Mouse (Mus musculus) liver, embryonic 11.5 days (tissue): ENCODE results near the gene Gpc5. TPM values are rescaled to one million over a fixed set of nuclear protein-coding genes. Genes with fewer than 3 reads are reported as not detected.
A peak's percentile ranks its signal among the peaks of the same experiment; 100 is the strongest.

Experiments
- ATAC-seq: fragments of 200-750 bp; cut with Nextera tagmentation; replicated peaks from 2 replicates; pipeline ENCODE4 v1.8.0; 2017; ENCODE audit warnings: moderate number of reproducible peaks, mild to moderate bottlenecking, moderate TSS enrichment, moderate library complexity; ENCODE audit not compliant: low FRiP score
- DNase-seq: peaks from one replicate; pipeline ENCODE4 v3.0.0-alpha.2; 2017; ENCODE audit warnings: low spot score
- H3K27ac ChIP-seq: fragments of 300-500 bp; sonication (generic); 2 replicates; pipeline ENCODE4 v1.5.1; 2014; ENCODE audit warnings: mild to moderate bottlenecking, low read depth, low read length, control low read depth
- H3K27me3 ChIP-seq: fragments of 300-500 bp; sonication (generic); replicated peaks from 2 replicates; pipeline ENCODE4 v1.6.1; 2014; ENCODE audit warnings: low read length, mixed read lengths; ENCODE audit not compliant: control insufficient read depth, insufficient read depth
- H3K36me3 ChIP-seq: fragments of 300-500 bp; sonication (generic); 2 replicates; pipeline ENCODE4 v1.6.1; 2014; ENCODE audit warnings: mild to moderate bottlenecking, low read length, moderate library complexity, mixed read lengths; ENCODE audit not compliant: control insufficient read depth, insufficient read depth
- H3K4me1 ChIP-seq: fragments of 300-500 bp; sonication (generic); replicated peaks from 2 replicates; pipeline ENCODE4 v1.6.1; 2014; ENCODE audit warnings: low read length, mixed read lengths; ENCODE audit not compliant: control insufficient read depth, insufficient read depth
- H3K4me2 ChIP-seq: fragments of 300-500 bp; sonication (generic); 2 replicates; pipeline ENCODE4 v1.6.1; 2014; ENCODE audit warnings: mild to moderate bottlenecking, control low read depth, moderate library complexity
- H3K4me3 ChIP-seq: fragments of 300-500 bp; sonication (generic); 2 replicates; pipeline ENCODE4 v1.5.1; 2014; ENCODE audit warnings: low read depth, low read length, control low read depth
- H3K9ac ChIP-seq: fragments of 300-500 bp; sonication (generic); 2 replicates; pipeline ENCODE4 v1.6.1; 2014; ENCODE audit warnings: low read depth, low read length, control low read depth
- H3K9me3 ChIP-seq: fragments of 300-500 bp; sonication (generic); 2 replicates; pipeline ENCODE4 v1.6.1; 2016; ENCODE audit warnings: low read length, inconsistent platforms, mixed read lengths; ENCODE audit not compliant: control insufficient read depth
- WGBS: fragments of 180-500 bp; shearing (Covaris S2); extraction: QIAGEN DNeasy Blood & Tissue Kit; methylation state at CpG from one replicate; pipeline ENCODE4 v1.1.7; 2014; 5-methylcytosine and 5-hydroxymethylcytosine counted together
- polyA plus RNA-seq: library from polyadenylated mRNA; unstranded; fragments of >200 nt; fragmentation: Nextera tagmentation; extraction: Ambion mirVana; gene quantifications from 2 replicates; pipeline ENCODE4 v1.2.1, GENCODE M21; 2014

Gpc5 gene
- polyA plus RNA-seq, 1 experiment from 2014 or later, result 0.12 TPM

DNA sequence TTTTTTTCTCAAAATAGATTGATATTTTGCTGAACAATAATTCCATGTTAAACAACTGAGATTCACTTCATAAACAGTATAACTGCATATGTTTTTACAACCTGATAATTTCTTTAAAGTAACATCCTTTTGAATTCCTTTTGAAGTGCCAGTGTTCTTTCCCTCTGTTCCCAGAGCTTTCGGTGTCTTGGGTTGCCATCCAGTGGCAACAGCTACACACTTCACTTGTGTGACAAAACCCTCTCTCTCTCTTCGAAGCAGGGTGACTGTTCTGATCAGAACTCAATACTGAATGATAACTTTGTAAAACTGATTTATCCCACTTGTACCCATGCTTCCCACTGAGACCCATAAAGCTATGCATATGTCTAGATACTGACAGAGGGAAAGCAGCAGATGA, 358.9 kb downstream of the Gpc5 start:
- no peak overlapping the region for H3K4me2 ChIP-seq
- H3K9me3 ChIP-seq, result no peaks in the 10 kb centered on the region
- H3K36me3 ChIP-seq, result no peaks in the 10 kb centered on the region
- H3K9ac ChIP-seq, result no peak overlapping the region
- H3K4me1 ChIP-seq, result no peaks in the 10 kb centered on the region
- WGBS, result 57% methylated on average over 2 of the region's 2 CpGs
- no peak overlapping the region for H3K27ac ChIP-seq
- DNase-seq (no peak), ATAC-seq (no peak)
- no peak overlapping the region for H3K4me3 ChIP-seq
- H3K27me3 ChIP-seq, result no peaks in the 10 kb centered on the region

GRCm38 (mm10) chr14:115467960-115468359, 375.9 kb downstream of the Gpc5 start:
- WGBS, result 55% methylated on average over 5 of the region's 5 CpGs
- DNase-seq (no peak), ATAC-seq (no peak; the same call in 1 of the 2 replicates)
- H3K9ac ChIP-seq, result no peak overlapping the region
- H3K4me2 ChIP-seq, result no peak overlapping the region
- H3K36me3 ChIP-seq, result no peaks in the 10 kb centered on the region
- H3K9me3 ChIP-seq, result no peaks in the 10 kb centered on the region
- no peaks in the 10 kb centered on the region for H3K4me1 ChIP-seq
- no peak overlapping the region for H3K4me3 ChIP-seq
- no peaks in the 10 kb centered on the region for H3K27me3 ChIP-seq
- no peak overlapping the region for H3K27ac ChIP-seq

- H3K9ac ChIP-seq, result no peak overlapping the region
- ATAC-seq (0 out of 2 replicates have a peak, but pooled peaks have one; percentile 31), DNase-seq (no peak)
- no peaks in the 10 kb centered on the region for H3K9me3 ChIP-seq
- 50% methylated on average over 4 of the region's 4 CpGs for WGBS
- no peak overlapping the region for H3K27ac ChIP-seq
- no peaks in the 10 kb centered on the region for H3K4me1 ChIP-seq
- H3K36me3 ChIP-seq, result no peaks in the 10 kb centered on the region
- H3K4me2 ChIP-seq, result no peak overlapping the region
- no peaks in the 10 kb centered on the region for H3K27me3 ChIP-seq
- no peak overlapping the region for H3K4me3 ChIP-seq
These were observed 383.2 kb downstream of the Gpc5 start for GRCm38 (mm10) chr14:115475234-115475633.

DNA sequence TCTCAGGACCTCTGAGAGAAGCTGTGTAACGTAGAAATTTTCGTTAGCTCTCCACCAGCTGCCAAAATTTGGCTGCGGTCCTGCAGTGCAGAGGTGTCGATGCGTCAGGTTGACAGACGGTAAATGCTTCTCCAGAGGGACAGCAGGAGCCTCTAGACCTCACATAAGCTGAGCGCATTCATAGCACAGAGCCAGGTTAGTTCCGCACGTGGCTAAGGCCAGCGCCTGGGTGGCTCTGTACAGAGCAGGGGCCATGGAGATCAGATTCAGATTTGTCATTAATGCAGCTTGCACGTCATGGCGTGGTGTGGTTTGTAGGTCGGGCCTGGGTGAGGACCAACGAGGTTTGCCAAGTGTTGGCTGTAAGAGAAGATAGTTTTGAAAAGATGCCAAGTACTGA, 385.3 kb downstream of the Gpc5 start:
- WGBS, result 72% methylated on average over 14 of the region's 14 CpGs
- H3K9ac ChIP-seq, result no peak overlapping the region
- H3K9me3 ChIP-seq, result no peaks in the 10 kb centered on the region
- no peaks in the 10 kb centered on the region for H3K36me3 ChIP-seq
- no peak overlapping the region for H3K27ac ChIP-seq
- H3K4me3 ChIP-seq, result no peak overlapping the region
- ATAC-seq, result no peak
- no peak overlapping the region for H3K4me2 ChIP-seq
- no peaks in the 10 kb centered on the region for H3K27me3 ChIP-seq
- no peak for DNase-seq
- no peaks in the 10 kb centered on the region for H3K4me1 ChIP-seq

- Histone ChIP-seq H3K36me3 (no peaks in the 10 kb centered on the region), H3K27ac (no peak overlapping the region), H3K27me3 (no peaks in the 10 kb centered on the region), H3K9ac (no peak overlapping the region), H3K9me3 (no peaks in the 10 kb centered on the region), H3K4me3 (no peak overlapping the region), H3K4me2 (no peak overlapping the region), H3K4me1 (no peaks in the 10 kb centered on the region)
- ATAC-seq, result no peak
- no peak for DNase-seq
These were observed 393.1 kb downstream of the Gpc5 start for GRCm38 (mm10) chr14:115485090-115485489.

- Histone ChIP-seq H3K9ac (no peak overlapping the region), H3K4me3 (no peak overlapping the region), H3K4me1 (no peaks in the 10 kb centered on the region), H3K36me3 (no peaks in the 10 kb centered on the region), H3K27ac (no peak overlapping the region), H3K27me3 (no peaks in the 10 kb centered on the region), H3K4me2 (no peak overlapping the region), H3K9me3 (no peaks in the 10 kb centered on the region)
- no peak for DNase-seq
- 78% methylated on average over 6 of the region's 6 CpGs for WGBS
- ATAC-seq, result no peak
These were observed 408.8 kb downstream of the Gpc5 start for GRCm38 (mm10) chr14:115500794-115501193.

DNA sequence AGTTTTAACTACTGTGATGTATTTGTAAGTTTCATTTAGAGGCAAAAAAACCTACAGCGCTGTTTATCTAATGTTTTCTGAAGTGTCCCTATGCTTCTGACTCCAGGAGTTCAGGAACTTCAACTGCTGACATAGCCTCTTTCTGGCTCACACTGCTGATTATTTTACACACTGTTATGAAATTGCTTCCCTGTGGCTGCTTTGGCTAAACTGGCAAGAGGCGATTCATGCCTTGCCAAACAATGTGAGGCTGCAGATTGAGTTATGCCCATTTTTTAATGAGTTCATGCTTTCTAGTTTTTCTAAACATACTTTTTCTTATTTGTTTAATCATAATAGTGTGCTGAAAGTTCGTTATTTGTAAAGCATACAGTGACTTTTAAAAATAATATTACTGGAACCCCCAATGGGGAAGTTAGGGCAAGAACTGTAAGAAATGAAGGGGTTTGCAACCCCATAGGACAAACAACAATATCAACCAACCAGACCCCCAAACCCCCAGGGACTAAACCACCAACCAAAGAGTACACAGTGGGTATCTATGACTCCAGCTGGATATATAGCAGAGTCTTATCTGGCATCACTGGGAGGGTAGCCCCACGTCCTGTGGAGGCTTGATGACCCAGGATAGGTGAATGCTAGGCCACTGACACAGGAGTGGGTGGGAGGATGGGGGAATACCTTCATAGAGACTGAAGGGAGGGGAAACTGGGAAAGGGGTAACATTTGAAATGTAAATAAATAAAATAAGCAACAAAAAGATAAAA, 454.7 kb downstream of the Gpc5 start:
- Histone ChIP-seq H3K4me1 (no peaks in the 10 kb centered on the region), H3K9me3 (no peaks in the 10 kb centered on the region), H3K27ac (no peak overlapping the region), H3K9ac (no peak overlapping the region), H3K27me3 (no peaks in the 10 kb centered on the region), H3K4me2 (no peak overlapping the region), H3K36me3 (no peaks in the 10 kb centered on the region), H3K4me3 (no peak overlapping the region)
- 65% methylated on average over 4 of the region's 4 CpGs for WGBS
- DNase-seq (no peak), ATAC-seq (no peak)

- no peaks in the 10 kb centered on the region for H3K27me3 ChIP-seq
- no peak for DNase-seq
- ATAC-seq, result no peak
- H3K9me3 ChIP-seq, result no peaks in the 10 kb centered on the region
- no peak overlapping the region for H3K4me2 ChIP-seq
- no peaks in the 10 kb centered on the region for H3K4me1 ChIP-seq
- WGBS, result 77% methylated on average over 4 of the region's 4 CpGs
- no peaks in the 10 kb centered on the region for H3K36me3 ChIP-seq
- H3K4me3 ChIP-seq, result no peak overlapping the region
- no peak overlapping the region for H3K9ac ChIP-seq
- no peak overlapping the region for H3K27ac ChIP-seq
These were observed 460.0 kb downstream of the Gpc5 start for GRCm38 (mm10) chr14:115551996-115552395.

- no peak for ATAC-seq
- 56% methylated on average over 3 of the region's 3 CpGs for WGBS
- H3K27ac ChIP-seq, result no peak overlapping the region
- no peaks in the 10 kb centered on the region for H3K9me3 ChIP-seq
- no peaks in the 10 kb centered on the region for H3K4me1 ChIP-seq
- no peak overlapping the region for H3K4me2 ChIP-seq
- DNase-seq, result no peak
- H3K27me3 ChIP-seq, result no peaks in the 10 kb centered on the region
- H3K9ac ChIP-seq, result no peak overlapping the region
- no peak overlapping the region for H3K4me3 ChIP-seq
- no peaks in the 10 kb centered on the region for H3K36me3 ChIP-seq
These were observed 488.6 kb downstream of the Gpc5 start for GRCm38 (mm10) chr14:115580466-115581255.
